Mouse (Mus musculus): ENCODE data around the gene Zfp385b. TPM values are rescaled to one million over a fixed set of nuclear protein-coding genes. Genes with fewer than 3 reads are reported as not detected.

Zfp385b gene
- polyA plus RNA-seq, 1 experiment from 2014 or later = 2.8 TPM

DNA sequence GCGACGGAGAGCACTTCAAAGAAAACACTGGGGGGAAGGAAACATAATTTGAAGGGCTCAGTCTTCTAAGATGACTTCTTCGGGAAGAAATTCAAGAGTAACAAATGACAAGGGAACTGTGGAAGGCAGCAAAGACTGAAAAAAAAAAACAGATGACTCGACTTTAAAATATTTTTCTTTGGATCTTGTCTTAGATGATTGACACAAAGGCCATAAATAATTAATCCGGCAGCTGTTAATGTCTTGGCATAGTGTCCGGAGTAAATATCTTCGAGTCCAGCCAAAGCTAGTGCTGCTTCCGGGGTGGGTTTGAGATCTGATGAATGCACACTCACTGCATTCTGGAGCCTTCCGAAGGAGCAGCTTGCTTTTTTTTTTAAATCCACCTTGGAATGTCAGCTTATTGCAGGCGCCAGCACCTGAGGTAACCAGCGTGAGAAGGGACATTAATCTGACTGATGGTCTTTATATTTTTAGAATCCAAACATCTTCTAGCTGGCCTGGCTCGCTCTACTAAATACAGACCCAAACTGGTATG lies 2.0 kb downstream of the Zfp385b start:
- H3K9ac ChIP-seq (ENCODE audit: low read depth, low read length) = no peak overlapping the region
- DNase-seq (ENCODE audit: low spot score) (no peak), ATAC-seq (replicated peaks; ENCODE audit: low FRiP score) (no peak)

DNA sequence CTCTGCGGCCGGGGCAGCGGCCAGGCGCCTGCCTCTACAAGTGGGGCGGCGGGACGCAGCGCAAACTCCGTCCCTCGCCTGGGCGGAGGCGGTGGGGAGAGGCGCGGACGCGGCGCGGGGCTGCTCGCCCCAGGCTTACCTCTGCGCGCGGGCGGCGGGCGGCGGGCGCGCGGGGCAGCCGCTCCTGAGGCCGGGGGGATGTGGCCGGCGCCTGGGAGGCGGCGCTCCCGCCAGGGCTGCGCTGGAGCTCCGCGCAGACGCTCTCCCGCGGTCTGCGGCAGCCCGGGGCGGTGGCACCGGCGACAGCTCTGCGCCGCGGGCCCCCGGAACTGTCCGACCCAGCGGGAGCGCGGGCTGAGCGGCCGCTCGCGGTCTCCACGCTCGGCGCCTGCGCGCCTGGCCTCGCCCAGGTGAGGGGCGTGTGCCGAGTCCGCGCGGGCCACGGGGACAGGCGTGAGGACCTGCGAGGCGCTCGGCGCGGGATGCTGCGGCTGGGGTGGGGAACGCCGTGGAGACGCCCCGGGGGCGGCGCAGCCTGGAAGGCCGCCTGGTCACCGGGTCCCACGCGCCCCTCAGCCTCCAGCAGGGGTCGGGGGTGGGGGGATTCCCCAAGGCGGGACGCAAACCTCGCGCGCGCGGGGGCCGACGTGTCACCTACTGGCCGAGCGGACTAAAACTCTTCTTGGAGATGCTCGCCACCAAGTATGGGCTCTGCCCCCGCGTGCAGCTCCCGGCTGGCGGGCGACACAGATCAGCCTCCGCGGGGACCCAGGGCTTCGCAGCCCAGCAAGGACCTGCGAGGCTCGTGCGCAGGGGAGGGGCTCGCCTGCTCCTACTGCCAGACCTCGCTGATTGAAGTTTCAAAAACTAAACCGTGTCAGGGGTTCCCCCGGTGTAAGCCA lies 2.8 kb downstream of the Zfp385b start:
- H3K4me2 ChIP-seq = peak overlapping the region; percentile 83
- 1% methylated on average over 99 of the region's 116 CpGs for WGBS
- H3K4me1 ChIP-seq (replicated peaks; ENCODE audit: control insufficient read depth, insufficient read depth, low read length) = no peaks in the 10 kb centered on the region
- peak overlapping the region; percentile 54 for H3K4me3 ChIP-seq (ENCODE audit: low read depth, low read length)
- H3K9me3 ChIP-seq (ENCODE audit: control insufficient read depth, low read length) = no peaks in the 10 kb centered on the region
- peaks cover 46% of the 10 kb centered on the region for H3K27me3 ChIP-seq (replicated peaks; ENCODE audit: control insufficient read depth, insufficient read depth, low read length)
- H3K27ac ChIP-seq (ENCODE audit: low read depth, low read length) = no peak overlapping the region
- DNase-seq (ENCODE audit: low spot score) = peak; percentile 52
- peak; percentile 66 for ATAC-seq (replicated peaks; ENCODE audit: low FRiP score)
- H3K9ac ChIP-seq (ENCODE audit: low read depth, low read length) = no peak overlapping the region
- H3K36me3 ChIP-seq (ENCODE audit: control insufficient read depth, insufficient read depth, low read length) = no peaks in the 10 kb centered on the region

More for the DNA sequence above, 2.0 kb downstream of the Zfp385b start:
- Histone ChIP-seq H3K27ac (ENCODE audit: low read depth, low read length) (no peak overlapping the region), H3K36me3 (ENCODE audit: control insufficient read depth, insufficient read depth, low read length) (no peaks in the 10 kb centered on the region), H3K4me2 (peak overlapping the region; percentile 83), H3K4me3 (ENCODE audit: low read depth, low read length) (peak overlapping the region; percentile 54; the same call in 1 of the 2 replicates), H3K4me1 (replicated peaks; ENCODE audit: control insufficient read depth, insufficient read depth, low read length) (no peaks in the 10 kb centered on the region), H3K9me3 (ENCODE audit: control insufficient read depth, low read length) (no peaks in the 10 kb centered on the region), H3K27me3 (replicated peaks; ENCODE audit: control insufficient read depth, insufficient read depth, low read length) (peaks cover 46% of the 10 kb centered on the region)
- 41% methylated on average over 12 of the region's 12 CpGs for WGBS

DNA sequence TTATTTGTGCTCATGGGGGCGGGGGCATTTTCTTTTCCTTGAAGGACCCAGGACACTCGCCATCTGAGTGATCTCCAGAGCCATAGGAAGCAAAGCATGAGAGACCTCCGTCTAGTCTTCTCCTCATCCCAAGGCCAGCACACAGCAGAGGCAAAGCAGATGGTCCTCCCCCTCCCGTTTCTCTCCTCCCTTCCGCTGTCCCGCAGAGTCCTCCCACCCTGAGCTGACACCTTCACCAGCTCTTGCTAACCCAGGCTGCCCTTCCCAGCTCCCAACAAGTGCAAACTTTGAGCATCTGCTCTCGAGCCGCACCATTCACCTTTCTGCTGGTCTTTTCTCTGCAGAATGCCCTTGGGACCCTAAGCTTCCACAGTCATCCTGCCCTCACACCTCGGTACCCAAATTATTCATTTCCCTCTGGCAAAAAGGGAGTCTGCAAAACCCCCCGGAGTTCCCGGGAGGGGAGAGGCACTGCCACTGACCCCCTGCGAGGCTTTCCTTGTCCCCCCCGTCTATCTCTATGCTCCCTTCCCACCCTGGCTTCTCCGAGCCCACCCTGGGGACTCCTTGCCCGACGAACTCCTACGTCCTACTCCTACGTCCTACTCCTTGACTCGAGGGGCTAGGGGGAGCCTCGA lies 3.5 kb downstream of the Zfp385b start:
- Histone ChIP-seq H3K9me3 (ENCODE audit: control insufficient read depth, low read length) (no peaks in the 10 kb centered on the region), H3K4me2 (peak overlapping the region; percentile 83), H3K4me3 (ENCODE audit: low read depth, low read length) (peak overlapping the region; percentile 54), H3K4me1 (replicated peaks; ENCODE audit: control insufficient read depth, insufficient read depth, low read length) (no peaks in the 10 kb centered on the region), H3K27me3 (replicated peaks; ENCODE audit: control insufficient read depth, insufficient read depth, low read length) (peaks cover 46% of the 10 kb centered on the region), H3K9ac (ENCODE audit: low read depth, low read length) (no peak overlapping the region), H3K36me3 (ENCODE audit: control insufficient read depth, insufficient read depth, low read length) (no peaks in the 10 kb centered on the region), H3K27ac (ENCODE audit: low read depth, low read length) (no peak overlapping the region)
- DNase-seq (ENCODE audit: low spot score) = peak; percentile 34
- peak; percentile 23; the same call in 1 of the 2 replicates for ATAC-seq (replicated peaks; ENCODE audit: low FRiP score)
- WGBS = 4% methylated on average over 20 of the region's 20 CpGs

DNA sequence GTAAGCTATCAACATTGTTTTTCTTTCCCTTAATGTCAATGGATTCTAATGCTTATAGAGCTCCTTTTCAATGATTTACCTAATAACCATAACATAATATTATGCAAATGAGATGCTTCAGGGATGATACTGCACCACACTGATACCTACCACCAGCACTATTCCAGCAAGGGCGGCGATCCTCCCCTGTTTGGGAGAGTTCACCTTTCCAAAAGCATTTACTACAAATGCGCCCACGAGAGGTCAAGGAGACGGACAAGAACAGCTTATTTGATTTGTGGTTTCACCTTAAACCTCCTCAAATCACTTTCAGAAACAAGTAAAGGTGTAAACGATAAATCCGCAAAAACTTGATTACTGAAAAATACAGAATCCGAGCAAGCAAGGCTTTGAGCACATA lies 4.5 kb downstream of the Zfp385b start:
- WGBS = 74% methylated on average over 8 of the region's 8 CpGs
- ATAC-seq (replicated peaks; ENCODE audit: low FRiP score) = no peak
- no peaks in the 10 kb centered on the region for H3K36me3 ChIP-seq (ENCODE audit: control insufficient read depth, insufficient read depth, low read length)
- no peak overlapping the region for H3K4me2 ChIP-seq
- H3K9ac ChIP-seq (ENCODE audit: low read depth, low read length) = no peak overlapping the region
- DNase-seq (ENCODE audit: low spot score) = no peak
- peaks cover 46% of the 10 kb centered on the region for H3K27me3 ChIP-seq (replicated peaks; ENCODE audit: control insufficient read depth, insufficient read depth, low read length)
- H3K27ac ChIP-seq (ENCODE audit: low read depth, low read length) = no peak overlapping the region
- H3K4me1 ChIP-seq (replicated peaks; ENCODE audit: control insufficient read depth, insufficient read depth, low read length) = no peaks in the 10 kb centered on the region
- no peaks in the 10 kb centered on the region for H3K9me3 ChIP-seq (ENCODE audit: control insufficient read depth, low read length)
- H3K4me3 ChIP-seq (ENCODE audit: low read depth, low read length) = no peak overlapping the region

DNA sequence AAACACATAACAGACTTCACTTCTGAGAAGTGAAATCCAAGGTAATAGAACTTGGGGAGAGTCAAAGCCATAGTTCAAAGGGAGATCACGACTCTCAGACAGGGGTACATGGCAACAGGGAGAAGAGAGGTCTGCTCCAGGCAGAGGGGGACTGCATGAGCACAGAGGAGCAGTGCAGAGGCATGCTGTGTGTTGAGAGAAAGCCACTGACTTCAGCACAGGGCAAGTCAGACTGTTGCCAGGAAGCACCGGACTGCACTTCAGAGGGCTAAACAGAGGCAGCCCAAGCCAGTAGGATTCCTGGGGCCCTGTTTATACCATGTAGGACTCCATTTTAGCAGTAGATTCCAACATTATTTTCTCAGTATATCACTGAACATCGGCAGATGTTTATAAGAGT lies 6.4 kb downstream of the Zfp385b start:
- no peak overlapping the region for H3K27ac ChIP-seq (ENCODE audit: low read depth, low read length)
- no peak for DNase-seq (ENCODE audit: low spot score)
- H3K4me2 ChIP-seq = no peak overlapping the region
- no peak overlapping the region for H3K4me3 ChIP-seq (ENCODE audit: low read depth, low read length)
- WGBS = 66% methylated on average over 3 of the region's 3 CpGs
- H3K9ac ChIP-seq (ENCODE audit: low read depth, low read length) = no peak overlapping the region
- no peaks in the 10 kb centered on the region for H3K4me1 ChIP-seq (replicated peaks; ENCODE audit: control insufficient read depth, insufficient read depth, low read length)
- no peaks in the 10 kb centered on the region for H3K9me3 ChIP-seq (ENCODE audit: control insufficient read depth, low read length)
- no peak for ATAC-seq (replicated peaks; ENCODE audit: low FRiP score)
- no peaks in the 10 kb centered on the region for H3K36me3 ChIP-seq (ENCODE audit: control insufficient read depth, insufficient read depth, low read length)
- peaks cover 43% of the 10 kb centered on the region for H3K27me3 ChIP-seq (replicated peaks; ENCODE audit: control insufficient read depth, insufficient read depth, low read length)

DNA sequence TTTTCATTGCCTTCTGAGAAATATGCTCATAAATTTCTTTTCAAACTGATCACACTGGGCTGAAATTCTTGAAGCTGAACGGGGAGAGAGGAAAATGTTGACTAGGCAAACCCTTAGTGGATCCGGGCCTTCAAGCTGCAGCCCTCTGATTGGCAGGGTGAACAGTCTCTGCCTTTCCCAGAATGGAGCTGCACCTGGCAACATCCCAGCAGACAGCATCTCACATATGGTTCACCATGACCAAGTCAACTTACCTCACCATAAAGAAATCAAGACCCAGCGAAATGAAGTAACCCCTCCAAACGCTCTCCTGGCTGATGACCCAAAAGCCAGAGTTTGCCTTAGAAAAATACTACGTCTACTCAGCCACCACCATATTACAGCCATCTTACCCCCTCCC lies 8.7 kb downstream of the Zfp385b start:
- Histone ChIP-seq H3K9me3 (ENCODE audit: control insufficient read depth, low read length) (no peaks in the 10 kb centered on the region), H3K36me3 (ENCODE audit: control insufficient read depth, insufficient read depth, low read length) (no peaks in the 10 kb centered on the region), H3K4me2 (no peak overlapping the region), H3K27ac (ENCODE audit: low read depth, low read length) (no peak overlapping the region), H3K9ac (ENCODE audit: low read depth, low read length) (no peak overlapping the region), H3K4me1 (replicated peaks; ENCODE audit: control insufficient read depth, insufficient read depth, low read length) (no peaks in the 10 kb centered on the region), H3K27me3 (replicated peaks; ENCODE audit: control insufficient read depth, insufficient read depth, low read length) (peaks cover 20% of the 10 kb centered on the region), H3K4me3 (ENCODE audit: low read depth, low read length) (no peak overlapping the region)
- WGBS = 92% methylated on average over 5 of the region's 5 CpGs
- ATAC-seq (replicated peaks; ENCODE audit: low FRiP score) (no peak), DNase-seq (ENCODE audit: low spot score) (no peak)

DNA sequence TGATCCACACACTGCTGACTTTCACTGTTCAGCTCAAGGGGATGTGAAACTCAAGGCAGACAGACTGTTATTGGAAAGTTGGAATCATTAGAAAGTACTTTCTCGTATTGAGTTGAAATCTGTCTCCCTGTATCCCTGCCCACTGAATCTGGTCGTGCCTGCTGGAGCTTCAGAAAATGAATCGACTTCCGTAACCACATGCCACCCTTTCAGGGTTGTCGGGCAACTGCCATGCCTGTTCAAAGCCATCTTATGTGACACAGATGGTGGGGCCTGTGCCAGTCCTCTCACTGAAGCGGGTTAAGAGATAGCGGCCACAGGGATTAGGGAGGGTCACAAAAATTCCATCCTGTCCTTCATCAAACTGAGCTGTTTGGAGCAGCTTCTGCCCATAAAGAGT lies 14.7 kb downstream of the Zfp385b start:
- no peak overlapping the region for H3K4me2 ChIP-seq
- no peaks in the 10 kb centered on the region for H3K4me1 ChIP-seq (replicated peaks; ENCODE audit: control insufficient read depth, insufficient read depth, low read length)
- no peaks in the 10 kb centered on the region for H3K27me3 ChIP-seq (replicated peaks; ENCODE audit: control insufficient read depth, insufficient read depth, low read length)
- WGBS = 83% methylated on average over 7 of the region's 7 CpGs
- ATAC-seq (replicated peaks; ENCODE audit: low FRiP score) = no peak
- no peak overlapping the region for H3K9ac ChIP-seq (ENCODE audit: low read depth, low read length)
- H3K36me3 ChIP-seq (ENCODE audit: control insufficient read depth, insufficient read depth, low read length) = no peaks in the 10 kb centered on the region
- no peak for DNase-seq (ENCODE audit: low spot score)
- H3K4me3 ChIP-seq (ENCODE audit: low read depth, low read length) = no peak overlapping the region
- H3K9me3 ChIP-seq (ENCODE audit: control insufficient read depth, low read length) = no peaks in the 10 kb centered on the region
- no peak overlapping the region for H3K27ac ChIP-seq (ENCODE audit: low read depth, low read length)

DNA sequence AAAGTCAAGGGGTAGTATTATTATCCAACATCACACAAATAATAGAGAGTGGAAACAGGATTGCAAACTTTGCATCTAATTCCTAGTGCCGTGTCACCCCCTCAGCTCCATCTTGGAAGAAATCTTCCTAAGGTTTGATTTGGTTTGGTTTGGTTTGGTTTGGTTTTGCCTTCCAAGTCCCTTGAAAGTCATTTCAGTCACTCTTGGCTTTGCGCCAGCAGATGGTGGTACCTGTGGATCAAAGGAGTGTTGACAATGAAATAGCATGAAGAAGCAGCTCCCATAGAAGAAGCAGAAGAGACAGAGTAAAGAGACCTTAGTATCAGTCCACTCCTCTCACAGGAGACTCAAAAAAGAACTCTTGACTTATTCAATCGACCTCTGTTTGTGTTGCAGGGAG lies 17.1 kb downstream of the Zfp385b start:
- 79% methylated on average over 3 of the region's 3 CpGs for WGBS
- no peaks in the 10 kb centered on the region for H3K36me3 ChIP-seq (ENCODE audit: control insufficient read depth, insufficient read depth, low read length)

More for the DNA sequence above, 17.1 kb downstream of the Zfp385b start:
- no peak for DNase-seq (ENCODE audit: low spot score)
- Histone ChIP-seq H3K4me2 (no peak overlapping the region), H3K4me3 (ENCODE audit: low read depth, low read length) (no peak overlapping the region), H3K27me3 (replicated peaks; ENCODE audit: control insufficient read depth, insufficient read depth, low read length) (no peaks in the 10 kb centered on the region), H3K9ac (ENCODE audit: low read depth, low read length) (no peak overlapping the region), H3K9me3 (ENCODE audit: control insufficient read depth, low read length) (no peaks in the 10 kb centered on the region), H3K4me1 (replicated peaks; ENCODE audit: control insufficient read depth, insufficient read depth, low read length) (no peaks in the 10 kb centered on the region), H3K27ac (ENCODE audit: low read depth, low read length) (no peak overlapping the region)
- no peak for ATAC-seq (replicated peaks; ENCODE audit: low FRiP score)

Measured in liver, embryonic 11.5 days (tissue).